Mouse (Mus musculus) adrenal gland, adult (tissue): ENCODE data around the gene Cdiptos.

ENCODE experiments used
- DNase-seq, 2 experiments: peaks; one replicate each; pipeline ENCODE4 v3.0.0; 2022 to 2023; ENCODE audit warnings: low spot score in 1 of 2; ENCODE audit not compliant: inconsistent age in 2 of 2

Gene Cdiptos

DNA sequence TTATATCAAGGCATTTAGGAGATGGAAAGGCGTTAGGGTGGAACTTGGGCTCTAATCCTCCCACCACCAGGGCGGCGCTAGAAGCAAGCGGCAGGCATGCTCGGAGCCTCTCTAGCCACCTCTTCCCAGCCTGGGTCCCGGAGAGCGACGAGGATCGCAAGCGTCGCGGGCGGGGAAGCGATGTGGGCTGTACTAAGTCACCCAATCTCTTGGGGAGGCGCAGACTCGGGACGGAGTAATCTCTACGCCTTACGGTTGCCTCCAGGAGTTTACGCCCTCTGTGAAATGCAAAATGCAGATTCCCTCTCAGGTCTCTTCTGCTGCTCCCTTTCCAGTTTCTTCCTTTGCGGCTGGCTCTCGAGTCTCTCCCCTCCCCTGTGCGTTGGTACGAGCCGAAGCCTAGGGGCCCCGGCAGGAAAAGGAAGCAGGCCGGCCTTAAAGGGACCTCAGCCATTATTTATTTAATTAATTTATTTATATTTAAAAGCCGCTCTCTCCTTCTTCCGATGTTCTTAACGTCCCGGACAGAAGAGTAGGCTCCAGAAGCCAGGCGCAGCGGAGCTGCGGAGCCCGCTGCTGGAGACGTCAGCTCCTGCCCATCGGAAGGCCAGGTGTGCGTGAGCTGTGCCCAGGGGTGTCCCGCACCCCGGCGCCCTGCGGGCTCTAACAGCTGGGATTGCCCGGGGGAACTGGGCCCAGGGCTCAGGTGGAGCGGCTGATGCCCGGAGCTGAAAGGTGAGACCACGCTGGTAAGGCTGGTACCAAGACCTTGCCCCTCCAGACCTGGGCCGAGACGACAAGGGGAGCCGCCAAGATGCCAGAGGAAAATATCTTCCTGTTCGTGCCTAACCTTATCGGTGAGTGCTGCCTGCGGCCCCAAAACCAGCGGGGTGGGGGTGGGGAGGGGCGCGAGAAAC lies at the start of gene Cdiptos:
TSS of gene Cdiptos (minus strand) at position 149 of the 917 bp plus-strand sequence.
- DNase-seq: peak; percentile 96 to 99

DNA sequence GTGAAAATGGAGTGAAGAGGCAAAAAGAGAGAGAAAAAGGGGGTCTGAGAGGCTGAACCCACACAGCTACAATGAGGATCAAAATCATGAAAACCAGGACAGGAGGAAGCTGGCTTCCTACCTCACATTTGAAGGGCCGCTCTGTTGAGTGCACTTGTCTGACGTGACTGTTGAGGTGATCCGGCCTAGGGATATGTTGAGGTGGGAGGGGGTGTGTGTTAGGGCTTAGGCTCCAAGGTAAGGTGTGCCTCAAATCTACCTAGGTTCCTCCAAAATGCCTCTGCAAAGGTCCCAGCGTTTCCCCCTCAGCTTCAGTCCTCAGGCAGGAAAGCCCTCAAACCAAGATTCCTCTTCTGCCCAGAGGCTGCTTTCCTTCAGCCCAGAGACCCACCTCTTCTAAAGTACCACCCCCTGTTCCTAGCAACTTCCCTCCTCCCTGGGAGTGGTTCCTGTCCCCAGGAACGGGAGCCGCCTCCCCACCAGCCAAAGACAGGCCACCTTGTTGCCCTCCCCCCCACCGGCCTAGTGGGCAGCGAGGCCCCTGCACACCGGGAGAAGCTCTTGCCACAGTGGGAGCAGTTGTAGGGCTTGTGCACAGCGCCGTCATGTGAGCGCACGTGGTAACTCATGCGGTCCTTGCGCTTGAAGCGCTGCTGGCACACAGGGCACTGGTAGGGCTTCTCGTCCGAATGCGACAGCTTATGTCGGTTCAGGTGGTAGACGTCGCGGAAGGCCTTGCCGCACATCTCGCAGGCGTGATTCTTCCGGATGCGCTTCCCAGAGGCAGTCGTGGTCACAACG lies 49.1 kb upstream of the Cdiptos start:
- peak; percentile 88 to 94 for DNase-seq

DNA sequence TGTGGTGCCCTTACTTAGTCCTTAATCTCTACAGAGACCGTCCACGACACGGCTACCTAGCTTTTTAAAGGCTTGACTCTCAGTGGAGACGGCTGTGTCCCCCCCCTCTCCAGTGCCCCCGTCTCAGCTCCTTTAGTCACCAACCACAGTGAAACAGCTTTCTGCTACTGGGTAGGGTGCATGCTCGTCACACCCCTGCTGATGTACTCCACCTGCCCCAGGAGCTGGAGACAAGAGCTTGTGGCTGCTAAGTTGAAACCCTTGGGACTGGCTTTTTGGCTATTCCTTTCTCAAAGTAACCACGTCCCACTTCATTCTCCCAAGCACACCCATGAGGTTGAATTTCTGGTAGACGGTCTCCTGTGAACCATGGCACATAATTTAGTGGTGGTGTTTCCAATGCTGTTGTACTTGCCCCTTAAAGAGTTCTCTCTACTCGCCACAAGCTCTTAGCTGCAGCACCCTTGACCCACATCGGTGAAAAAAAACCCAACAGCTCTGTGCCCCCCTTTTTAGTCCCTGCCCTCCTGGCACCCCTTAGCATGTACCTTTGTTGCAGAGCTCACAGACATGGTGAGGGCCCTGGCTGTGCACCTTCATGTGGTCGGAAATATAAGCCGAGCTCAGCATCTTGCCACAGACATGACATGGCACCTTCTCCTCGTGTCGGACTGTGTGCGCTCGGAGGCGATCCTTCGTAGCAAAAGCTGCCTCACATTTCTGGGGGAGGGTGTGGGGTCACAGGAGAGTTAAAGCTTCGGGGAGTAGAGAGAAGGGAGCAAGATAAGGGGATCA lies 48.2 kb upstream of the Cdiptos start:
- peak; percentile 33 to 70 for DNase-seq

DNA sequence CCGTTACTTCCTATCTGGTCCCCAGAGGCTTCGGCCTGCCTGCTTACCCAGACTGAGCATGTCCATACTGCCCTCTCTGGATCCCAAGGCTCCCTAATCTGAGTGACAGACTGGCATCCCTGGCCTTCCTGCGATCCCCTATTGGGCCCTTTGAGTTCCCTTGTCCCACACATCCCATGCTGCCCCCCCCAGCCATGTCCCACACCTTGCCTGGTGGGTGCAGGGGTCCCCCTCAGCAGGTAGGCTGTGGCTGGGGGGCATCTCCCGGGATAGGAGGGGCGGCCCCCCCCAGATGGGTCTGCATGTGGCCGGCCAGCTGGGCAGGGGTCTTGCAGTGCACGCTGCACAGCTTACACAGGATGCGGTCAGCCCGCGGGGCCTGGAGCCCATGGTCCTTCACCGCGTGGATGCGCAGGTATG lies 47.4 kb upstream of the Cdiptos start:
- DNase-seq: peak; percentile 37 to 54

DNA sequence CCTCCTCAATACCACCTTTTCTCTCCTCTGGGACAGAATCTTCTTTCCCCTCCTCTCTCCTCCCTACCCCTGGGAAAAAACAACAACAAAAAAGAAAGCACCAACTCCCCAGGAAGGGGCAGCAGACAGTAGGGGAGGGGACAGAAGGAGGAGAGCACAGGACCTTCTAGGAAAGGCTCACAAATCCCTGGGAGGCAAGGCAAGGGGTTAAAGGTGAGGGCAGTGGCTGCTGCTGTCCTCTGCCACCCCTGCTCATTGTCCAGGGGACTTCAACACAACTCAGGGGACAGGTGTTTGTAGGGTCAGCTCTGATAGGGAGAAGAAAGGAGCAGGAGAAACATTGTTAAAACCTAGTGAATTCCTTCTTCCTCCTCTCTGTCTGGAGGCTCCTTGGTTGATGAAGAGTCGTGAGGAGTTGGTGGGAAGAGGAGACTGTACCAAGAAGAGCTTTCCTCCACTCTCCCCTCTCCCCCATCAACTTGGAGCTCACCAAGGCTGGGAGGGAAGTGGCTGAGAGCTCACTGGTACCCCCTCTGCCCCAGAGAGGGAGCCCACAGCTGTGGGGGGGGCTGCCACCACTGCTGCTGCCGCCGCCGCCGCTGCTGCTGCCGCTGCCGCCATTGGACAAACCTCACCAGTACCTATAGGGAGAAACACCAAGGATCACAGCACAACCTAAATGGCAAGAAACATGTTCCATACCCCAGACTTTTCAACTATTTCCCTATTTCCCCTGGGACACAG lies 46.8 kb upstream of the Cdiptos start:
- no peak for DNase-seq

DNA sequence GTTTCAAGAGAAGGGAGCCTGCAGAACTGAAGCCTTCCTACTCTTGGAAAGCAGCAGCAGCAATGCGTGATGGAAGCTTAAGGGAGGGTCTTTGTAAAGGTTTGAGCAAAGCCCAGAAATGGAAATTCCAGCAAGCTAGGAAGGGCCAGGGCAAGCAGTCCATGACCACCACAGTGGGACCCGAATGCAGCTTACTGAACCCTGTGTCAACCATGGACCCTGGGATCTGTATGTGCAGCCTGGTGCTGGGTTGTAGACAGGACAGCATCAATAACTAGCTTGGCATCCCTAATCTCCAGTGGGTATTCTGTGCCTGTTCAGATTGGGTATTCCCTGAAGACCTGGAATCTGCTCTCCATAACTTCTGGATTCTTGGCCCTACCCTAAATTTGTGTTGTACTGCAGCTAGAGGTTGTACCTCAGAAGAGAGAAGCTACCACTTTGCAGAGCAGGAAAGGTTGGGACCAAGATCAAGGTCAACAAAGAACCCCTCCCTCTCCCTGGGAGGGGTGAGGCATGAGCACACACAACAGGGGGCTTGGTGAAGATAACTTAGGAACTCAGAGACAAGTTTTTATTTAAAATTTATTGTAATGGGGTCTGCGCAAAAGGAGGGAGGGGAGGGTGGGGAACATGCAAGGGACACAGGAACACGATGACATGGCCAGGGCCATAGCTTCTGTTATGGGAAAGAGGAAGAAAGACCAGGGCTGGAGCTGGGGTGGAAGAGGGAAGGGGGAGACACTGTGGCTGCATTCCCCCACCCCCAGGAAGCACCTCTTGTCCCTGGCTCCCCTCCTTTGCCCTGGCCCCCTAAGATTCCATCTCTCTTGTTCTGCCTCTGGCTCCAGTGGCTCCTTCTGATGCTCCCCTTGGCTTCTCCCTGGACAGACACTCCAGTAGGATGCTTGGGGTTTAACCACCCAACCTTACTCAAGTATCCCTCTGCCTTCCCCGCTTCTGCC lies 45.9 kb upstream of the Cdiptos start:
- peak in 1 of 2 experiments; percentile 21 for DNase-seq

DNA sequence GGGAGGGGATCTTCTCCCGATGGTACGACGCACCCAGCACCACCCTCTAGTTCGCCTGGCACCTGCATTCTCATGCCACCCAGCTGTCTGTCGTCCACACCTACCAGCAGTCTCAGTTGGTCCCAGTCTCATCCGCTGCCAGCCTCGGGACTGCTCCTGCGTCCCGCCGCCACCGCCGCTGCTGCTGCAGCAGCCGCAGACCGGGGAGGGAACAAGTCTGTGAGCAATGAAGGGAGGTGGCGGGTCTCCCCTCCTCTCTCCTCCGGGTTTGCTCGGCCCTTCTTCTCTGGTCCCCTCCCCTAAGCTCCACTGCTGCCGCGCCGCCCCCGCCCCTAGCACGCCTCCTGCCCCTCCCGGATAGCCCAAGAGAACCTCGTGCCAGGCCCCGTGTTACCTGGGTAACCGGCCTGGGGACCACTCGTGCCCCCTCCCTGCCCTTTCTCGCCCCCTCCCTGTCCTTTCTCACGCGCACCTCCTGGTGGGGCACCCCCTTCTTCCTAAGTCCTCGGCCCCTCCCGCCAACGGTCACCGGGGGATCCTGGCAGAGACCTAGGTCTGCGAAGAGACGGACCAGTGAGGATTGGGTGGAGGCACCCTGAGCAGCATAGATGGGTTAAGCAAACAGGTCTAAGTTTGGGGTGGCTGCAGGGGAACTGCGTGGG lies 45.1 kb upstream of the Cdiptos start, which contains the start of the genes Gm42742 and Prrt2:
TSS of gene Gm42742 (minus strand) at position 197 of the 662 bp plus-strand sequence.
TSS of gene Prrt2 (minus strand) at position 311 of the 662 bp plus-strand sequence.
- peak; percentile 61 to 73 for DNase-seq

DNA sequence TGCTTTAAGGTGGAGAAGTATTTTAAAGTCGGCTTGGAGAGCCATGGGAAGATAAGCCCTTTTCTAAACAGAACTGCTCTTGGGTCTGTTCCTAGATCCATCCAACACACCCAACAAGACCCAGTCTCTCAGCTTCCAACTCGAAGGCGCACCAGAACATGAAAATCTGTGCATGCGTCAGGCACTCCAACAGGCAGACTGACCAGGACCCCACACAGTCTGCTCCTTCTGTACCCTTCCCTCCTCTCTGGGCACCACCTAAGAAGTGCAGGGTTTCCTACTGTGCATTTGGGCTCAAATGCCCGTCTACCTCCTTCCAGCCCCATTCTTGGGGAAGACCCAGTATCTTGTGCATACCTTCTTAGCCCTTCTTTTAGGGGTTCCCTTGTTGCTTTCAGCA lies 44.6 kb upstream of the Cdiptos start:
- DNase-seq: no peak

DNA sequence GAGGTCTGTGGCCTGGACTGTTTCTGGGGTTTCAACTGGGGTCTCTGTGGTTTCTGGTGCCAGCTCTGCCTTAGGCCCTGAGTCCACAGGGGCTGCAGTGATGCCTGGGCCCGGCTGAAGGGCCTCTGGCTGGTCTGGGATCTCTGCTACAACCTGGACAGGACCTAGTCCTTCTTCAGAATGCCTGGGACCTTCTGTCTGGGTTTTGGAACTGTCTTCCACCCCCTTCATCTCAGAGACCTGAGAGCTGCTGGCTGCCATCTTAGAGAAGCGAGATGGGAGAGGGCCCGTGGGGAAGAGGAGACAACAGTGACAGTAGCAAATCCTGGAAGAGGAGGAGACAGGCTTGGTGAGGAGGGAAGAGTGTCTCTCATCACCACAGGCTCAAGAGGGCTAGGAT lies 44.1 kb upstream of the Cdiptos start:
- no peak for DNase-seq

DNA sequence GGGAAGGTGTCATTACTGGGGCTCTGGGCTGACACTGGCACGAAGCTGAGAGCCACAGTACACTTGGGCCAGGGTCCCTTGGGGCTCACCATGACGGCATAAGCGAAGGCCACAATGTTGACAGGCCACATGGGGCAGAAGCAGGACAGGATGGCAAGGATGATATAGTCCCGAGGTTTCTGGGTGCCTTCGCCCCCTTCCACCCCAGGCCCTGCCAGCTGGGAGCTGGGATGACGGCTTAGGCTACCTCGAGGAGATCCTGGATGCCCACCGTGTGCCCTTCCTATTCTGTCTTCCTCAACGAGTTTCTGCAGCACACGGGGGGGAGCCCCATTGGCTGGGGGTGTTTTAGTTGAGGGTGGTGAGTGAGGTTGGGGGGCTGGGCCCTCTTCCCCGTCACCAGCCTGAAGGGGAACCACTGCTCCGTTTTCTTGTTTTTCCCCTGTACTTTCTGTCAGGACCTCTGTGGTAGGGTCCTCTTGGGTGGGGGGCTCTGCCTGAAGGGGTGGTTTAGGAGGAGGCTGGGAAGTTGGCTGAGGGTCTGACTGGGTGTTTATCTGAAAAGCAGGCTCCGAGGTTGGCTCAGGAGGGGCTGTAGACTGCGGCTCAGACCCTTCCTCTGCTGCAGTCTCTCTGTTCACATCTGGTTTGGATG lies 43.5 kb upstream of the Cdiptos start:
- no peak for DNase-seq

DNA sequence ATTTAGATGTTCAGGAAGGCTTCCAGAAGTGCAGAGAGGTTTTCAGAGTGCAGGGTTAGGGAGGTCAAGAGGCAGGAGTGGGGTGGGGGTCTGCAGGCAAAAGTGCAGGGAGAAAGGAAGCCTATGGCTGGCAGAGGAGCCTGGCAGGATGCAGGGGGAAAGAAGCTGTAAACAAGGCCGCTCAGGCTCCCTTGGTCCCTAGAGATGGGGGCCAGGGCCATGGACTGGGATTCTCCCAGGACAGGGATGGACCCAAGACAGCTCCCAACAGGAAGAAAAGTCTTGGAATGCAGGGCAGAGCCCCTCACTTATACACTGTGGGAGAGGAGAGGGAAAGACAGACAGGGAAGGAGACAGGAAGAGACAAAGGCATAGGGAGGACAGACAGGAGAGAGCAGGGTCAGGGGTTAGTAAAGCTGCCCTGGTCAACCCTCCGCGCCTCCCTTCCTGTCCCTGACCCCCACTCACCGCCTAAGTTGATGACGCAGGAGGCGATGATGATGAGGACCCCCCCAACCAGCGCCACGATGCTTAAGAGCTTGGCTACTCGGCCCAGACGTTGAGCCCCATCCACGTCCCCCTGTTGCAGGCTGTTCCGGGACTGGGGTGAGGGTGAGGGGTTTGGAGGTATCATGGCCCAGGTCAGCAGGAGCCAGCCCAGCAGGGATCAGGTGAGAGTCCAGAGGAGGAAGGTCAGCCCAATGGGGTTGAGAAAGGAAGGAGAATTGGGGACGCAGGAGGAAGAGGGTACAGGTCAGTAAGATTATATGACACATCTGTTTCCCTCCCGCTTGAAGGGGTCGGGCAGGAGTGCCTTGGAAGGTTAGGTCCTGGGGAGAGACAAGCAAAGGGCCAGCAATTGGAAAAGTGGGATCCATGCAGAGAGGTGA lies 42.8 kb upstream of the Cdiptos start:
- DNase-seq: peak; percentile 40 to 41

DNA sequence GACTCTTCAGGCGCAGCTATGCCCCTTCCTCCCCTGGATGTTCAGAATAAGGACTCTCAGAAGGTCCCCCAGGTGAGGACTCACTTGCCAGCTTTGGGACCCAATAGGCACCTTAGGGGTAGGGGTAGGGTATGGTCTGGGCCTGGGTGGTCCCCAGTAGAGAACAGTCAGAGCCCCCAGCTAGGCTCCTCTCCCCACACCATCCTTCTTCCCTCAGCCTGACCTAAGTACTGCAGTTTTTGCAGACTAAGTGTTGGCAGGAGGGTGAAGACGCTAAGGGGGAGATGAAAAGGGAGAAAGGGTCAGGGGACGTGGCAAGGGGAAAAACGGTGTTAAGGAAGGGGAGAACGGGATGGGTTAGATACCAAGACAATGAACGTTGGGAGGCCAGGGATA lies 42.0 kb upstream of the Cdiptos start:
- peak in 1 of 2 experiments; percentile 57 for DNase-seq

DNA sequence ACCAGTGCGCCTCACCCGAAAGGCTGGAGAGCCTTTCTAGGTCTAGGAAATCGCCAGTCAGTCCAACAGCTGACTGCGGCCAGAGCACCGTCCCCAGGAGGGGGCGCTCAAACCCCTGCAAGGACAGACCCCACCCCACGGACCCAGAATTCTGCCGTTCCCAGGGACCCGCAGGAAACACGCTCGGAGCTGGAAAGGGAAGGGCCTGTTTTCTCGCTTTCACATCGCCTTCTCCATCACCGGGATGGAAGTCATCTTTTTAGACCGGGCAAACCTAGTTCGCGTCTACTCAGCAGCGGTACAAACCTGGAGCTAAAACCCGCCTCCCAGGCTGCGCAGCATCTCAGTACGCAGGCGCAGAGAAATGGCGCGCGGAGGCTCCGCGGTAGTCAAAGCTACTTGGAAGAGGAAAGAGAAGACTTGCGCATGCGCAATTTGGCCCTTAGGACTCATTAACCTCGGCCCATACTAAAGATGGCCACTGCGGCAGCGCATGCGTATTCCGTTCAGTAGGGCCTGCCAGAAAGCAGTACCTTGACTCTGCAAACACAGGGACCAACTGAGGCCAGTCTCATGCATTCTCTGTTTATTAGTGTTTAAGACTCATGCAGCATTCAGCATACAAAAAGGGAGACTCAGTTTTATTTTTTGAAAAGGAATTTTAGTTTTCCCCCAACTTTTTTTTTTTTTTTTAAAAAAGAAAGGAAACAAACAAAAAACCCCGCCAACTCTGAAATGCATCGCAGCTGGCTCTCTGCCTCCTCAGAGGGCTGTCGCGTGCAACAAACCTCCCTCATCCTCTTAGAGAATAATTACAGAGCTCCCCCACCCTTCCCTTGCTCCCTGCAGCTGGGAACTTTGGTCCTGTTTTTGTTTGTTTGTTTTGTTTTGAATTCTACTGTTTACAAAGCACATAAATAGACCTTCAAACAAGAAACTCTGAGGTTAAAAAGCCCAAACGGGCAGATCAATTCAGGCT lies 41.4 kb upstream of the Cdiptos start, which contains the start of gene Pagr1a:
TSS of gene Pagr1a (minus strand) at position 382 of the 979 bp plus-strand sequence.
- peak; percentile 97 to 99 for DNase-seq

DNA sequence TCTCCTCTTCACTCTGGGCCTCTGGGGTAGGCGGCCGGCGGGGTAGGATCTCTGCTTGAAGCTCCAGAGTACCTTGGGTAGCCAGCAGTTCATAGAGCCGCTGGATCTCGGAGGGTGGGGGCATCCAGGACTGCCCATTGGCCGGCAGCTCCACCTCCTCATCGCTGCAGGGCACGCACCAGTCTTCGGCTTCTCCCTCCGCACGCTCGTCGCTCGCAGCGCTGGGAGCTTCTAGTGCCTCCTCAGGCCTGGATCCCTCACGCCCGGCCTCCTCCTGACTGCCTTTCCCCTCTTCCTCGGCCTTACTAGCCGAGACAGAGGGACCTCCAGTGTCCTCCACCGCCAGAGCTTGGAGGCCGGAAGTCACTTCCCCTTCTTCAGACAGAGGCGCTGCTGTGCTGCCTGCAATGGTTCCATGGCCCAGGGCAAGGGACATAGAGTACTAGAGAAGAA lies 40.6 kb upstream of the Cdiptos start:
- peak in 1 of 2 experiments; percentile 83 for DNase-seq

DNA sequence TGATC lies 40.4 kb upstream of the Cdiptos start, which contains the start of gene Pagr1b:
TSS of gene Pagr1b (minus strand) at position 4 of the 5 bp plus-strand sequence.
- no peak for DNase-seq

DNA sequence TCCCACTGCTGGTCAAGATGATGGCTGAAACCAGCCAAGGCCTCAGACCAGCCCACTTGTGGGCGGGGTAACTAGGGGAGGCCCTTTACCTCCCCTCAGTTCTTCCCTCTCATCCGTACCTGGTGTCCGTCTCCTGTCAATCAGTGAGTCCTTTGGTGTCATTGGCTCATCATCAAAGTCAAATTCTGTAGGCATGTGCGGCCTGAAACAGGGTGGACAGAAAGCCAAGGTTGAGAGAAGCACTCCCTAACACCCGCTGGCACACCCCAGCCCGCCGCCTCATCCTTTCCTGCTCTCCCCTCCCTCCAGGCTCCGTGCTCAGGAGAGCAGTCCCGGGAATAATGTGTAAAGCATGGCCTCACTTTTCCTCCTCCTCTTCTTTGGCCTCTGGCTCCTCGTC lies 40.2 kb upstream of the Cdiptos start:
- DNase-seq: peak in 1 of 2 experiments; percentile 78
